Mouse (Mus musculus): Measurements from ENCODE around the gene Mtln.

Gene Mtln

DNA sequence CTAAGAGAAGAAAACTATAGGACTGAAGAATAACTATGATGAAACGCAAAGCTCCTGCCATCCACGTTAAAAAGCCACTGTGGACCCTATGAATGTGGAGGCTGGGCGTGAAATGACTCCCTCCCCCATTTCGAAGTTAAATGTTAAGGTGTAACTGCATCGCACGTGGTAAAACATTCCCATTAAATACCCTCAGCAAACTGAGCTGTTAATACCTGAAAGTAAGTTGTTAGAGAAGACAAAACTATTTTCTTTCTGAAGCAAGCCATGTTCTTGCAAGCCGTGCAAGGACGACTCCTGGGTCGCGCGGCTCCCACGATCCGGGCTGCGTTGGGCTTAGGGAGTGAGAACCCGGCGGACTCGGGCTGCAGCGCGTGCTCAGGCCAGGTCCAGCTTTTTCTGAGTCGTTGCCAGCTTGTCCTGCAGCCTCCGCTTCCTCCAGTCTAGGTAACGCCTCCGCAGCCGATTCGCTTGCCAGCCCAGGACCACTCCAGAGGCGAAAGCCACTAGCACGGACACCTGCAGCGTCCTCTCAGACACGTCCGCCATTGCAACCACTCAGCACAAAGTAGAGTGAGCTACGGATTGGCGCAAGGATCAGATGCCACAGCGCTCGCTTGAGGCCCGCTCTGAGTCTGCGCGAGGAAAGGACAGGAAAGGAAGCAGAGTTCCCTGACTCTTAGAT is at the start of gene Mtln:
Mtln (minus strand) TSS at position 570 of the 685 bp plus-strand sequence.
- DNase-seq, result peak; percentile 90

- no peak for DNase-seq
These were observed 49.1 kb upstream of the Mtln start for GRCm38 (mm10) chr2:127841402-127841801.

DNA sequence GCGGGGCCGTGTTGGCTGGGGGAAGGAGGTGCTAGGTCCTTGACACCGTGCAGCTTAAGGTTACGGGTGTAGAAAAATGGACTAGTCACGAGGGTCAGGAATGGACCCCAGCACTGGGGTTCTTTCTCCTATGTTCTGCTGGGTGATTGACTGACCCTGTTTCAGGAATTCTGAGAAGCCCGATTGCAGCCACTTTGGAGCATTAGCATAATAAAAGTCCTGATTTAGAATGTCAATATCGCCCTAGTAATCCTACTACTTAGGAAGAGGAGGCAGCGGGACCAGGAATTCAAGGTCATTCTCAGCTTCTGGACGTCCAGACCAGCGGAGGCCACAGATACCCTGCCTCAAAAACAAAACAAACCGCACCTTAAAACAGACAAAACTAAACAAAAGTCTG is 47.1 kb upstream of the Mtln start:
- no peak for DNase-seq

GRCm38 (mm10) chr2:127838576-127838975 is 46.3 kb upstream of the Mtln start, which contains the start of gene Acoxl:
Gene Acoxl, plus strand, starts transcription at chr2:127838876.
- no peak for DNase-seq

DNA sequence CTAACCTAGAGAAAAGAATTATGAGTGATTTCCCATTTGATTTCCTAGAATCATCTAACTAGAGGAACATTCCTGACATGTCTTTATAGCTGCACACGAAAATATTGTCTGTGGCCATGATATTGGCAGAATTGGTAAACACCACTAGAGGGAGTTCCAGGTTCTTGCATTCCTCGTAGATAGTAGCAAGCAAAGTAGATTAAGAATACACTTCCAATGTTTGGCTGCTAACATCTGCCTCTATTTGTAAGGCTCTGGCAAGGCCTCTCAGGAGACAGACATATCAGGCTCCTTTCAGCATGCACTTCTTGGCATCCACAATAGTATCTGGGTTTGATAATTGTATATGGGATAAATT is 40.5 kb upstream of the Mtln start:
- DNase-seq, result no peak

DNA sequence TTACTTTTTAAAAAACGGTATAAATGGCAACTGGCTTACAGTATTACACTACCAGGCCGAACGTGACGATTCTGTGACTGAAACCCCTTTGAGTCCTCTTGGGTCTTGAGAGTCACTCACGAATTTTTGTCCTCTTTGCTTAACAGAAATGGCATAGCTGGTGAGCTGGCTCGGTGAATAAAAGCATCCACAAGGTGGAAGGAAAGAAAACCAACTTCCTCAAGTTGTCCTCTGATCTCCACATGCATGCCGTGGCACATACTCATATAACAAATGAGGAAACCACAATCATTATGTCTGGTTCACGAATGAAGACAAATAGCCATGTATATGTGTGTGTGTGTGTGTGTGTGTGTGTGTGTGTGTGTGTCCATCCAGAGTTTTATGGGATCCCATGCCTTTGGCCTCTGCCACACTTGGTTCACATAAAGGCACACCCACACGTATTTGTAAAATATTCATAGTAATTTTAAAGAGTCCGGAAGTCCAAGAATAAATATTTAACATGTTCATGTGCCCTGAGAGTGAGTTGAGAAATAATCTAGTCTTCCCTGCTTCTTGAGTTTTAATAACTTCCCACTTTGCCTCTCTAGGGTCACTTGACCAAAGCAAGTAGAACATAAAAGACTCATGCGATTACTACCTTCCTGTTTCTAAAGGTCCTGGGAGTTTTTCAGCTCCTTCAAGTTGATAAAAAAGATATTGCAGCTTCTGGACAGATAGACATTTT is 40.0 kb upstream of the Mtln start:
- no peak for DNase-seq

GRCm38 (mm10) chr2:127831401-127832102 is 39.3 kb upstream of the Mtln start, which contains the start of gene Bub1:
Gene Bub1, minus strand, starts transcription at chr2:127831865.
- DNase-seq, result peak; percentile 96

- DNase-seq, result no peak
These were observed 2.5 kb downstream of the Mtln start for GRCm38 (mm10) chr2:127789651-127790270.

GRCm38 (mm10) chr2:127789138-127789537 is 3.1 kb downstream of the Mtln start:
- DNase-seq, result no peak

DNA sequence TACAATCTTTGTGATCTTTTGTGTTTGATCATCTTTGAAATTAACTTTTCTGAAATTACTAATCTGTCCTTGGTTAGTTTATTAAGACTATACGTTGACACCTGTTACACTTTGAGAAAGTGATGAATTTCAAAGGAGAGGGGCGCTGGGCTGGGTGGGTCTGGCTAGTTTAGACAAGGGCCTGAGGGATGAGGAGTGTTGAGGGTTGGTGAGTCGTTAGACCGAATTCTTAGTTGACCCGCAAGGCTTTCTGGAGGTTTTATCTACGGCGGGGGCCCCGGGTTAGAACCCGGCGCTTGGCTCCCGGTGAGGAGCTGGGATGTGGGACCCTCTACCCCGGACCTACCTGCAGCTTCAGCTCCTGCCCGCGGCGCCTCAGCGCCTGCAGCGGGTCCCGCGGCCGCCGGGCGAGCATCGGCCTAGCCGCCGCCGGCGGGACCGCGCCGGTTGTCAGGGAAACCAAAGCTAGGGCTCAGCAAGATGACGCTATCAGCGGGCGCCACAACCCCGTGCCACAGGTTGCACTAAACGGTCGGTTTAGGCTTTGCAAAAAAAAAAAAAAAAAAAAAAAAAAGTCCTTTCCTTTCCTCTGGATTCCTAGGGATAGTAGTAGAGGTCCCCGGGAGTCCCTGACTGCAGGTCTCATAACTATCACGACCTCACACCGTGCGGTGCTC is 3.7 kb downstream of the Mtln start, which contains the start of gene Nphp1:
Nphp1 (minus strand) TSS at position 458 of the 677 bp plus-strand sequence.
- DNase-seq, result peak; percentile 84

DNA sequence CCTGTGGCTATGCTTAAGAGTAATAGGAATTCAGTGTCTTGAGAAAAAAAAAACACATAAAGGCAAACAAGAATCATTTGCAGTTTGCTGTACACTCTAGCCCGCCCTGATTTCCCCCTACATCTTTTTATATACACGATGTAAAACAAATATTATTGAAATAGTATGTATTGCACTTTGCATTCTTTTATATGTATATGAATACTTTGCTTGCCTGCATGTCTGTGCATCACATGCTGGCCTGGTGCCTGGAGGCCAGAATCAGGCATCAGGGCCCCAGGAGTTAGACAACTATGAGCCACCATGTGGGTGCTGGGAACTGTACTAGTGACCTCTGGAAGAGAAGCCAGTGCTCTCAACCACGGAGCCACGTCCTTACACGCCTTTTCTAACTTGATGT is 5.1 kb downstream of the Mtln start:
- no peak for DNase-seq

DNA sequence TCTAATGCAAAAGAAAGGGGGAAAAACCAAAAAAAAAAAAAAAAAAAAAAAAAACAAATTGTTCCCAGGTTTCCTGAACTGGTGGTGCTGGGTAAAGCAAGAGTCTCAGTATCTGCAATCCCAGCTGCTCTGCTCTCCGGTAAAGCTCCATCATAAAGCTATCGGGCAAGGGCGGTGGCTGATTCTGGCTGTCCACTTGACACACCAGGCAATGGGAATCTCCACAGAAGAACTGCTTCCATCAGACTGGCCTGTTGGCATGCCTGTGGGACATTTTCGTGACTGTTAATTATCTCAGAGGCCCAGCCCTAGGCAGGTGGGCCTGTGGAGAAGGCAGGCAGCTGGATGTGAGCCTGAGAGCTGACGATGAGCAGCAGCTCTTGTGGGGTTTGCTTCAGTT is 13.8 kb downstream of the Mtln start:
- DNase-seq, result no peak

DNA sequence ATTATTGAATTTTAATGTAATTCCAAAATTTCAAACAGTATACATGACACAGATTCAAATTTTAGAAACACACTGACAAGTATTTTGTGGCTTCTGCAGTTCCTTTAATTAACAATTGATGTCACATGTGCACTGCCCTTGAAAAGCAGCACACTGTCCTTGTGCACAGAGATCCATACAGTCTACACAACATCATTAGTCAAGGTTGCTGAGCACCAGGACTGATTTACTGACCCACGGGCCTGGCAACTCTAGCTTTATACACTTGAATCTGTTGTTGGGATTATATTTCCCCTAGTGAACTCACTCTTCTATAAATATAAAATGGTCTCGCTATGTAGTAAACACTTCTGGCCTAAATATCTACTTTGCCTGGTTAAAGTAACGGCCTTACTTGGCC is 17.3 kb downstream of the Mtln start:
- no peak for DNase-seq

GRCm38 (mm10) chr2:127774578-127774941 is 17.7 kb downstream of the Mtln start:
- no peak for DNase-seq

GRCm38 (mm10) chr2:127773938-127774577 is 18.2 kb downstream of the Mtln start:
- no peak for DNase-seq

- no peak for DNase-seq
These were observed 30.7 kb downstream of the Mtln start for GRCm38 (mm10) chr2:127761587-127761986.

- no peak for DNase-seq
These were observed 31.8 kb downstream of the Mtln start for GRCm38 (mm10) chr2:127760429-127761000.

GRCm38 (mm10) chr2:127760014-127760413 is 32.3 kb downstream of the Mtln start:
- DNase-seq, result no peak

GRCm38 (mm10) chr2:127759157-127759880 is 33.0 kb downstream of the Mtln start:
- no peak for DNase-seq

GRCm38 (mm10) chr2:127757171-127757570 is 35.1 kb downstream of the Mtln start:
- peak; percentile 61 for DNase-seq

DNA sequence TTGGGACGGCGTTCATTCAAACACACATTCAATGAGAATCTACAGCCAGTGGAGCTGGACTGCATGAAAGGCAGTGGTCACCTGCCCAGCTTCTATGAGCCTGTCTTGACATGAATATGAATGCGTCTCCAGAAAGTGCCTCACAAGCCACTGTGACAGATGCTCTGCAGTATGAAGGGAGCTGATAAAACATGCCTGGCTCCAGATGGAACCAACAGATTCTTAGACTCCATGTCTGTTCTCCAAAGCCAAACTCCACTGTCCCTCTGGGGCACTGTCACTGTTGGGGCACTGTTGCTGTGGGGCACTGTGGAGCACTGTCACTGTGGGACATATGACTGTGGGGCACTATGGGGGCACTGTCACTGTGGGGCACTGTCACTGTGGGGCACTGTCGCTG is 38.2 kb downstream of the Mtln start:
- peak; percentile 9 for DNase-seq
